Mouse (Mus musculus): ENCODE data around the gene Nhsl1. TPM values are rescaled to one million over a fixed set of nuclear protein-coding genes. Genes with fewer than 3 reads are reported as not detected.

Gene Nhsl1
- total RNA-seq, 2 experiments from 2014 or later, result 62.0 to 66.6 TPM

DNA sequence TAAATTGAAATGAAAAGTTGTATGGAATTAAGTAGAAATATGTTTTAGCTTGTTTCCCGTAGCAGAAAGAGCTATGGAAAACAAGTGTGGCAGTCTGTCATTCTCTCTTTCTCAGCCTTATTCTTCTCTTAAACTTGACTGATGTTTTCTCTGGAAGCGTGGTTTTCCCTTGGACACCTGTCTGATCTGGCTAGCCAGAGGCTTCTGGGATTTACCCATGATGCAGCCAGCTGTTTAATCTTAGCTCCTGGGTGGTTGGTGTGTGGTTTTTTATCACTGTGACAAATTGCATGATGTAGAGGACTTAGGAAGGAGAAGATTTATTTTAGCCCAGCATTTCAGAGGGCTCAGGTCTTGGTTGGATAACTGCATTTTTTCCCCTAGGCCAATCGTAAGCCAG is 164.9 kb downstream of the Nhsl1 start:
- no peak for DNase-seq (ENCODE audit: low spot score in 2 of 2)

DNA sequence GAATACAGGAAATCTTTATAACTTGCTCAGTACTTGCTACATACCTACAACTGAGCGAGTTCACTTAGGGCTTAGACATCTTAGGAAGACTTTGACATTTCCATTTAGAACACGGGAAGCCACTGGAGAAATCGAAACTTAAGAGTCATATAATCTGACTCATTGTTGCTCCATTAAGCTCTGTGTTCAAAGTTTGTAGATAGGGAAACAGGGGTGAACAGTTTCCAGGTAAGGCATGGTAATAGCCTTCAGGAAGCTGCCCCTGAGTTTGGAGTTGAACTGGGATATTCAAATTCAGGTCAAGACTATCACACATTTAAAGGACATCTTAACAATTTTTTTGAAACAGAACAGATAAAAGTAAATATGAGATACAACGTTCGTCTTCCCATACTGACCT is 165.9 kb downstream of the Nhsl1 start:
- no peak for DNase-seq (ENCODE audit: low spot score in 2 of 2)

DNA sequence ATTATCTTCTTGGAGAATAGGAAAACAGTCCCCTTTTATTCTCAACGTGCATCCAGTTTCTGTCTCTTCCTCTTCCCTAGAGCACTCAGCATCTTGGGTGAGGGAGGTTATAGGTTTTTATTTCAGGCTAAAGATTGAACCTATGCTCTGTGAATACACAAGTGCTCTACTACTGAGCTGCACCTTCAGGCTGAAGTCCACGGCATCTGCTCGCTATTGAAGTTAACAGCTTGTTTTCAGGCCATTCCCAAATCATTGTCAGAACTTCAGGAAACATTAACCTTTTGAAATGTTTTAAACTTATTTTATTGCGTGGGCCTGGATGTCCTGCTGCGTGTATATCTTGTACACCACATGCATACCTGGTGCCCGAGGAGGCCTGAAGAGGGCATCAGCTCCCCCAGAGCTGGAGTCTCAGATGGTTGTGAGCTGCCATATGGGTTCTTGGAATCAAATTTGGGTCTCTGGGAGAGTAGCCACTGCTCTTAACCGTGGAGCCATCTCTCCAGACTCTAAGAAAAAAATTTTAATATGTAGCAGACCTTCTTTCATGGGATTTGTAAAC is 169.5 kb downstream of the Nhsl1 start:
- DNase-seq (ENCODE audit: low spot score in 2 of 2), result no peak

DNA sequence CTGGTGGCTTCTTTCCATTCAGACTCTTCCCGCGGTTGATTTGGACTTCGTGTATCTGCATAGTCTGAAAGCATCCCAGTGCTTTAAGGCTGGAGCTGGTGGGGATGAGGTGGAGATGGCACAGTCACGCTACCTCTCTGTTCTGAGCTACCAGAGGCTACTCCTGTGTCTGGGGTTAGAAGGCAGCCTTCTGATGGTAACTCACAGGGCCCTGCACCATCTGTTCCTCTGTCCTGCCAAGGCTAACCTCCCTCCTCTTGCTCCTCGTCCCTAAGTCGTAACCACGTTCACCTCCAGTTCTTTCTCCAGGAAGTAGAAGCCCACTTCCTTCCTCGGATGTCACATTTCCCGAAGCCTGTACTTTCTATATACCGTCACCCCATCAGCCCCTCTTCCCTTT is 171.2 kb downstream of the Nhsl1 start:
- no peak for DNase-seq (ENCODE audit: low spot score in 2 of 2)

GRCm38 (mm10) chr10:18491952-18492351 is 173.2 kb downstream of the Nhsl1 start:
- no peak for DNase-seq (ENCODE audit: low spot score in 2 of 2)

GRCm38 (mm10) chr10:18493010-18493894 is 174.5 kb downstream of the Nhsl1 start:
- no peak for DNase-seq (ENCODE audit: low spot score in 2 of 2)

DNA sequence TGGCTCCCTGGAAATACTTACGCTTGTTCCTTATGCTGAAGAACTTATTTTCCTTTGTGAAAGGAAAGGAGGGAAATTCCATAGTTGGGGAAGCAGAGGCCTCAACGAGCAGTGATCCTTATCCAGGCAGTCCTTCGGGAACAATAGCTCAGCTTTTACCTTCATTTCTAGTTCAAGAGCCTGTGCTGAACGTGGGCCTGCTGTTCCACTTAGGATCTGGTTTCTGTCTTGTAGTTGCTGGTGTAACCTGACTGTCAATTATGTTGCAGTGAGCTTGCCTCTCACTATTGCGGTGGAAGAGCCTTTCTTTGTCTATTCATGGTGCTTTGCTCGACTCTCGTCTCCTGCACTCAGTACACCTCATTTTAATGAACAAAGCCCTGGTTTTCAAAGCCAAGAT is 175.5 kb downstream of the Nhsl1 start:
- DNase-seq (ENCODE audit: low spot score in 2 of 2), result no peak

DNA sequence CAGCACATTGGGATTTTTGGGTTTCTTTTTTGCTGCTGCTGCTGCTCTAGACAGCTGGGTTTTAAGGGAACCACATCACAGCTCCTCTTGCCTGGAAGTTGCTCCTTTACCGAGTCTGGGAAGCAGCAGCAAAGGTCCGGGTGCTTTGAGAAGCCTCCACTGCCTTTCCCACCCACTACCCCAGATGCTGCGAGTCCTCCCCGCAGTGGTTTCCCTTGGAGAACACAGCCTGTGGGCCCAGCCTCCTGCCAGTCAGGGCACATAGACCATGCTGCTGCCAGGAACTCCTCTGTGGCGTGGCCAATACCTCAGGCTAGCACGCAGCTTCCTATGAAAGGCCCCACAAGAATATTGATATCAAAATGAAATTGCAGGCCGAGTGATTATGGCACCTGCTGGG is 178.3 kb downstream of the Nhsl1 start:
- DNase-seq (ENCODE audit: low spot score in 2 of 2), result no peak

GRCm38 (mm10) chr10:18501997-18502396 is 183.2 kb downstream of the Nhsl1 start:
- DNase-seq (ENCODE audit: low spot score in 2 of 2), result no peak

GRCm38 (mm10) chr10:18505690-18506089 is 186.9 kb downstream of the Nhsl1 start:
- DNase-seq (ENCODE audit: low spot score in 2 of 2), result no peak

- no peak for DNase-seq (ENCODE audit: low spot score in 2 of 2)
Observed at GRCm38 (mm10) chr10:18506501-18506946, 187.7 kb downstream of the Nhsl1 start.

DNA sequence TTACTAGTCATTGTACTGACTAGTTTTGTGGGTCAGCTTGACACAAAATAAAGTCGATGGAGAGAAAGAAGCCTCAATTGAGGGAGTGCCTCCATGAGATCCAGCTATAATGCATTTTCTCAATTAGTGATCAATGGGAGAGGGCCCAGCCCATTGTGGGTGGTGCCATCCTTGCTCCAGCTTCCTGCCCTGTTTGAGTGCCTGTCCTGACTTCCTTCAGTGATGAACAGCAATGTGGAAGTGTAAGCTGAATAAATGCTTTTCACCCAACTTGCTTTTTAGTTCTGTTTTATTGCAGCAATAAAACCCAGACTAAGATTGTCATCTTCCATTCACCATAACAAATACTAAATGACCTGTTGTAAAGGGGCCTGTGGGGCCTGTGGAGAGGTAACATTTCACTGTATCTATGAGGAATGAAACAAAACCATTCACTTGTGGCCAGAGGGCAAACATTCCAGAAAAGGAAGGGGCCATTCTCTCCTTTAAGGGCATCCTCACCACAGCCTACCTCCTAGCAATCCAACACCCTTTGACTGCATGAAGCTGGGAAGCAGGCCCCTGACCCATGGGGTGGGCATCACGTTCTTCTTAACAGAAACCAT is 189.2 kb downstream of the Nhsl1 start:
- DNase-seq (ENCODE audit: low spot score in 2 of 2), result no peak

- peak; percentile 43 to 53 for DNase-seq (ENCODE audit: low spot score in 2 of 2)
Observed at GRCm38 (mm10) chr10:18508586-18508985, 189.8 kb downstream of the Nhsl1 start.

GRCm38 (mm10) chr10:18510663-18511062 is 191.9 kb downstream of the Nhsl1 start:
- no peak for DNase-seq (ENCODE audit: low spot score in 2 of 2)

DNA sequence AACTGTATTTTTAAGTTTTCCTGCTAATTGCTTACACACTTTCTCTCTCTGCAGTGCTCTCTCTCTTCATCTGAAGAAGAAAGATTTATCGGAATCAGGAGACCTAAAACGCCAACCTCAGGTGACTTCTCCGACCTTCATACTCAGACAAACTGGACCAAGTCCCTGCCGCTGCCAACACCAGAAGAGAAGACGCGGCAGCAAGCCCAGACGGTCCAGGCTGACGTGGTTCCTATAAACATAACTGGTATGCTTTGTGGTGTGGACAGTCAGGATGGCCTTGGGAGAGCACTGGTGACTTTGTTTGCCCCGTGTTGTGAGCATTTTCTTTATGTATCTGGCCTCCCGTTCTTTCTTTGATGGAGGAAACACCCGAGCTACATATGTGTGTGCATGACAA is 192.7 kb downstream of the Nhsl1 start:
- DNase-seq (ENCODE audit: low spot score in 2 of 2), result no peak

GRCm38 (mm10) chr10:18522556-18522955 is 203.8 kb downstream of the Nhsl1 start:
- no peak for DNase-seq (ENCODE audit: low spot score in 2 of 2)

- peak in 1 of 2 experiments; percentile 16 for DNase-seq (ENCODE audit: low spot score in 2 of 2)
Observed at GRCm38 (mm10) chr10:18525311-18525710, 206.5 kb downstream of the Nhsl1 start.

- DNase-seq (ENCODE audit: low spot score in 2 of 2), result peak in 1 of 2 experiments; percentile 29
Observed at GRCm38 (mm10) chr10:18525726-18526125, 206.9 kb downstream of the Nhsl1 start.

DNA sequence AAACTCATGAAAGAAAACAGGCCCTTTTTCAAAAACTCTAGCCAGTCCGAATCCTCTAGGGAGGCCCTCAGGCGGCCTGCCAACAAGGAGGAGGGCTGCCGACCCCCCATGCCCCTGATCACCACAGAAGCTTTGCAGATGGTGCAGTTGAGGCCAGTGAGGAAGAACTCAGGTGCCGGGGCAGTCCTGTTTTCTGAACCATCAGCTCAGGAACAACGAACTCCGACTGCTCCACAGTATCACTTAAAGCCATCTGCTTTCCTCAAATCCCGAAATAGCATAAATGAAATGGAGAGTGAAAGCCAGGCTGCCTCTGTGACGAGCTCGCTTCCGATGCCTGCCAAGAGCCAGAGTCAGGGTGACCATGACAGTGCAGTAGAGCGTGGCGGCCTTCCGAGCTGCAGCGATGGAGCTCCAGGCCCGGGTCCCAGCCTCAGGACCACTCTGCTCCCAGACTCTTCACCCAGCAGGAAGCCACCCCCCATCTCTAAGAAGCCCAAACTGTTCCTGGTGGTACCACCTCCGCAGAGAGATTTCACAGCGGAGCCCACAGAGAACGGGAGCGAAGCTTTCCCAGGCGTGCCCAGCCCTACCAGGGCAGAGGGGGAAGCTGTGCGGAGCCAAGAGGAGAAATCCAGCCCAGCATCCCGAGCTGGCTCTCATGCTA is 207.5 kb downstream of the Nhsl1 start:
- DNase-seq (ENCODE audit: low spot score in 2 of 2), result peak; percentile 46 to 59

DNA sequence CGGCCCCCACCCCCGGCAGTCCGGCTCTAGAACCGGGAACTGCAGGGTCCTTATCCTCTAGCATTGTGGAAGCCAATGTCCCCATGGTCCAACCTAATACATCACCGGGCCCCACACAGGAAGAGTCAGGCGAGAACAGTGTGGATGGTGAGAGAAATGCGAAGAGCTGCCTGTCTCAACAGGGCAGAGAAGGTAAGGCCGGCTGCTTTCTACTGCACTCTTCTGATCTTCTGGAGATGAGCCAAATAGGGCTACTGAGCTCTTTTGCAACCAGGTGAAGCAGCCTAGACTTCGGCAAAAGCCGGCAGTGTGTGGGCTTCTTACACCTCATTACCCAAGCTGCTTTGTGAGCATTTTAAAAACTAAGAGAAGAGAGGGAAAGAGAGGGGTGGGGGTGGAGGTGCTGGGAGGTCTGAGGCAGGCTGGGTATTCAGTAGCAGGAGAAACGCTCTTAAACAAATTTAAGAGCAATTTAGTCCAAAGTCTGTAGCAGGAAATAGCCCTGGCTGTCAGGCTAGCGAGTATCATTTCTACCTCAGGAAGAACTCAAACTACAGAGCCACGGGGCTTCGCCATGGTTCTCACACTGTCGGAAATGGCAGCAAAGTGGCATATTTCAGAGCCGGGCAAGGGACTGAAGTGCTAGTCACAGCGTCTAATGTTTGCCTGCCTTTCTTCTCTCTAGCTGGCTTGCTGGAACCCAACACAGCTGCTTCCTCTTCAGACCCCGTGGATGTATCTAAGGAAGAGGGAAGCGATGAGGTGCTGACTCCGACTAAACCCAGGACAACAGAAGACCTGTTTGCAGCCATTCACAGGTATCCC is 208.3 kb downstream of the Nhsl1 start:
- peak in 1 of 2 experiments; percentile 35 for DNase-seq (ENCODE audit: low spot score in 2 of 2)

- peak in 1 of 2 experiments; percentile 17 for DNase-seq (ENCODE audit: low spot score in 2 of 2)
Observed at GRCm38 (mm10) chr10:18527766-18528165, 209.0 kb downstream of the Nhsl1 start.

Measured in layer of hippocampus, postnatal 10 days (tissue).